Mouse (Mus musculus) testis, adult 2 months (tissue): ENCODE measurements around the gene Map2k5. TPM values are rescaled to one million over a fixed set of nuclear protein-coding genes. Genes with fewer than 3 reads are reported as not detected.

ENCODE experiments used
- H3K27ac ChIP-seq: fragments of 200-500 bp; 2 replicates; pipeline ENCODE4 v1.5.1; 2012; ENCODE audit warnings: low read depth, low read length; ENCODE audit not compliant: control insufficient read depth, insufficient read depth
- H3K27me3 ChIP-seq: fragments of 200-500 bp; 2 replicates; pipeline ENCODE4 v1.6.1; 2012; ENCODE audit warnings: mild to moderate bottlenecking, low read length, moderate library complexity; ENCODE audit not compliant: control insufficient read depth, insufficient read depth
- H3K36me3 ChIP-seq: fragments of 200-500 bp; 2 replicates; pipeline ENCODE4 v1.6.1; 2012; ENCODE audit warnings: mild to moderate bottlenecking, low read length; ENCODE audit not compliant: control insufficient read depth, insufficient read depth
- H3K4me1 ChIP-seq: fragments of 200-500 bp; 2 replicates; pipeline ENCODE4 v1.6.1; 2012; ENCODE audit warnings: low read length; ENCODE audit not compliant: control insufficient read depth, insufficient read depth
- H3K4me3 ChIP-seq: fragments of 200-500 bp; 2 replicates; pipeline ENCODE4 v1.5.1; 2012; ENCODE audit warnings: low read depth, mild to moderate bottlenecking, low read length, moderate library complexity, mixed read lengths; ENCODE audit not compliant: control insufficient read depth
- CTCF ChIP-seq: fragments of 200-500 bp; IDR thresholded peaks from 2 replicates; pipeline ENCODE4 v1.5.1; 2012; ENCODE audit warnings: low read depth, mild to moderate bottlenecking, inconsistent platforms, low read length, moderate library complexity; ENCODE audit not compliant: control insufficient read depth, insufficient read depth, insufficient replicate concordance
- POLR2A ChIP-seq: fragments of 200-500 bp; IDR thresholded peaks from 2 replicates; pipeline ENCODE4 v1.6.1; 2012; ENCODE audit warnings: low read depth, mild to moderate bottlenecking, inconsistent platforms, low read length, moderate library complexity; ENCODE audit not compliant: control insufficient read depth
- polyA plus RNA-seq: library from polyadenylated mRNA; depleted of rRNA; stranded (reverse); fragments of >200 nt; gene quantifications from 2 replicates; pipeline ENCODE4 v1.2.3, GENCODE M21; 2012

The Map2k5 gene
- polyA plus RNA-seq, 1 experiment: 53.3 TPM

- Histone ChIP-seq H3K27me3 (no peaks in the 10 kb centered on the region), H3K4me1 (no peaks in the 10 kb centered on the region), H3K27ac (no peak overlapping the region), H3K36me3 (no peaks in the 10 kb centered on the region), H3K4me3 (no peak overlapping the region)
- TF ChIP-seq CTCF: no peak
- TF ChIP-seq POLR2A: no peak
These were observed 67.7 kb downstream of the Map2k5 start for GRCm38 (mm10) chr9:63309956-63310355.

DNA sequence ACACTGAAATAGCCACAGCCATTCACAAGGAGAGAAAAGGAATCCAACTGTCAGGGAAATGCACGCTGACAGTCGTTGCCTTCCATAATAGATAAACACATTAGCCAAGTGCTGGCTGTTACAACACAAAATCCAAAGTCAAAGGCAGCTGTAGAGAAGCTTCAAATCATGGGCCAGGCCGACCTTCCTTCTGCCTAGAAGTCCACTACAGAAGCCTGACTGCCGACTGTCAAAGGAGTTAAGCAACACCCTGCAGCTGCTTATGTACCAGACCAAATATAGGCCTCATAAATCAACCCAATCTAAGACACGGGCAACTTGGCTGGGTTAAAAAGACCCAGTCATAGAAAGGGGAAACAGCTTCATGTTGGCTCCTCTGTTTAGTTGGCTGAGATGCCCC, 68.7 kb downstream of the Map2k5 start:
- H3K4me1 ChIP-seq: no peaks in the 10 kb centered on the region

GRCm38 (mm10) chr9:63308441-63308840, 69.3 kb downstream of the Map2k5 start:
- Histone ChIP-seq H3K36me3 (no peaks in the 10 kb centered on the region), H3K27ac (no peak overlapping the region), H3K27me3 (no peaks in the 10 kb centered on the region), H3K4me3 (no peak overlapping the region), H3K4me1 (no peaks in the 10 kb centered on the region)
- TF ChIP-seq POLR2A: no peak
- TF ChIP-seq CTCF: no peak

More for the DNA sequence above, 68.7 kb downstream of the Map2k5 start:
- no peak overlapping the region for H3K27ac ChIP-seq
- H3K4me3 ChIP-seq: no peak overlapping the region
- no peaks in the 10 kb centered on the region for H3K36me3 ChIP-seq
- no peaks in the 10 kb centered on the region for H3K27me3 ChIP-seq
- TF ChIP-seq POLR2A (no peak), CTCF (no peak)

GRCm38 (mm10) chr9:63302511-63302910, 75.2 kb downstream of the Map2k5 start:
- Histone ChIP-seq H3K4me3 (no peak overlapping the region), H3K27me3 (no peaks in the 10 kb centered on the region), H3K36me3 (peaks cover 2% of the 10 kb centered on the region; the same call in 1 of the 2 replicates), H3K27ac (no peak overlapping the region), H3K4me1 (no peaks in the 10 kb centered on the region)
- no peak for TF ChIP-seq POLR2A
- TF ChIP-seq CTCF: no peak

- TF ChIP-seq CTCF (no peak), POLR2A (no peak)
- Histone ChIP-seq H3K27me3 (no peaks in the 10 kb centered on the region), H3K4me1 (no peaks in the 10 kb centered on the region), H3K4me3 (no peak overlapping the region), H3K27ac (no peak overlapping the region), H3K36me3 (peaks cover 2% of the 10 kb centered on the region; the same call in 1 of the 2 replicates)
These were observed 79.0 kb downstream of the Map2k5 start for GRCm38 (mm10) chr9:63298656-63299055.

GRCm38 (mm10) chr9:63295551-63295958, 82.1 kb downstream of the Map2k5 start:
- H3K27ac ChIP-seq: no peak overlapping the region
- H3K4me3 ChIP-seq: no peak overlapping the region
- H3K4me1 ChIP-seq: no peaks in the 10 kb centered on the region
- H3K36me3 ChIP-seq: 0 out of 2 replicates have a peak, but pooled peaks cover 2% of the 10 kb centered on the region
- H3K27me3 ChIP-seq: no peaks in the 10 kb centered on the region
- TF ChIP-seq CTCF: no peak
- TF ChIP-seq POLR2A: no peak

GRCm38 (mm10) chr9:63294846-63295245, 82.9 kb downstream of the Map2k5 start:
- TF ChIP-seq CTCF (no peak), POLR2A (no peak)
- no peak overlapping the region for H3K4me3 ChIP-seq
- no peaks in the 10 kb centered on the region for H3K36me3 ChIP-seq
- no peaks in the 10 kb centered on the region for H3K4me1 ChIP-seq
- H3K27me3 ChIP-seq: no peaks in the 10 kb centered on the region
- no peak overlapping the region for H3K27ac ChIP-seq
